Mouse (Mus musculus) ES-E14 (cell line): ENCODE data around the gene Lingo3. TPM values are rescaled to one million over a fixed set of nuclear protein-coding genes. Genes with fewer than 3 reads are reported as not detected.
A peak's percentile ranks its signal among the peaks of the same experiment; 100 is the strongest.
"Not testable (repeated sequence)": the region's sequence is repeated elsewhere in the genome, so short reads cannot be mapped to it uniquely, and the experiment has no call there.

Experiments
- DNase-seq: peaks from one replicate; pipeline ENCODE4 v3.0.0-alpha.2; 2013; ENCODE audit warnings: low read depth, low spot score
- H3K27ac ChIP-seq: 2 replicates; pipeline ENCODE4 v1.5.1; 2012; ENCODE audit warnings: low read depth, mild to moderate bottlenecking, low read length, moderate library complexity, mixed read lengths; ENCODE audit not compliant: poor library complexity, insufficient read depth, severe bottlenecking
- H3K36me3 ChIP-seq: 2 replicates; pipeline ENCODE4 v1.6.1; 2012; ENCODE audit warnings: mild to moderate bottlenecking, low read length, moderate library complexity, mixed read lengths; ENCODE audit not compliant: control insufficient read depth, poor library complexity, insufficient read depth, severe bottlenecking
- H3K4me1 ChIP-seq, 2 experiments: fragments of 150-350 bp in 1 of 2; sonication (generic) in 1 of 2; 2 replicates each; pipeline ENCODE4 v1.6.1; 2012; ENCODE audit warnings: low read length in 2 of 2, mild to moderate bottlenecking in 1 of 2, mixed read lengths in 1 of 2; ENCODE audit not compliant: control insufficient read depth in 2 of 2, insufficient read depth in 2 of 2, poor library complexity in 1 of 2
- H3K4me3 ChIP-seq, 2 experiments: fragments of 150-350 bp in 1 of 2; sonication (generic) in 1 of 2; 2 replicates each; pipeline ENCODE4 v1.5.1; 2012; ENCODE audit warnings: low read length in 2 of 2, low read depth in 1 of 2, mild to moderate bottlenecking in 1 of 2, mixed read lengths in 1 of 2; ENCODE audit not compliant: insufficient read depth in 1 of 2, poor library complexity in 1 of 2, severe bottlenecking in 1 of 2
- H3K9ac ChIP-seq: 2 replicates; pipeline ENCODE4 v1.6.1; 2012; ENCODE audit warnings: low read depth, mild to moderate bottlenecking, low read length, mixed read lengths; ENCODE audit not compliant: poor library complexity, insufficient read depth, severe bottlenecking
- H3K9me3 ChIP-seq: fragments of 150-350 bp; sonication (generic); 2 replicates; pipeline ENCODE4 v1.6.1; 2012; ENCODE audit warnings: low read depth, mild to moderate bottlenecking, low read length; ENCODE audit not compliant: control insufficient read depth, insufficient read depth
- CHD2 ChIP-seq: IDR thresholded peaks from 2 replicates; pipeline ENCODE4 v1.6.1; 2014; ENCODE audit warnings: mild to moderate bottlenecking, low read depth, low read length, inconsistent platforms
- HCFC1 ChIP-seq: IDR thresholded peaks from 2 replicates; pipeline ENCODE4 v1.6.1; 2012; ENCODE audit warnings: low read length, inconsistent platforms, borderline replicate concordance; ENCODE audit not compliant: insufficient read depth
- MAFK ChIP-seq: IDR thresholded peaks from 2 replicates; pipeline ENCODE4 v1.6.1; 2014; ENCODE audit warnings: mild to moderate bottlenecking, low read depth, low read length, inconsistent platforms; ENCODE audit not compliant: insufficient read depth
- ZC3H11A ChIP-seq: IDR thresholded peaks from 2 replicates; pipeline ENCODE4 v1.6.1; 2012; ENCODE audit warnings: low read depth, mild to moderate bottlenecking, inconsistent platforms, low read length, borderline replicate concordance
- ZNF384 ChIP-seq: IDR thresholded peaks from 2 replicates; pipeline ENCODE4 v1.6.1; 2012; ENCODE audit warnings: low read depth, low read length, inconsistent platforms
- in situ Hi-C, 2 experiments: fragments of 600-800 bp; cut with MboI; formaldehyde crosslinking; loops; one replicate each; pipeline ENCODE4 v1.15.1; 2025; ENCODE audit warnings: low sequenced_read_pairs in 2 of 2, inconsistent platforms in 1 of 2; ENCODE audit not compliant: unreplicated experiment in 2 of 2
- total RNA-seq: library from RNA; depleted of rRNA; stranded (reverse); fragments of 300-350 nt; gene quantifications from 2 replicates; pipeline ENCODE4 v1.2.3, GENCODE M21; 2012

Gene Lingo3
- total RNA-seq, 1 experiment = 2.4 TPM

DNA sequence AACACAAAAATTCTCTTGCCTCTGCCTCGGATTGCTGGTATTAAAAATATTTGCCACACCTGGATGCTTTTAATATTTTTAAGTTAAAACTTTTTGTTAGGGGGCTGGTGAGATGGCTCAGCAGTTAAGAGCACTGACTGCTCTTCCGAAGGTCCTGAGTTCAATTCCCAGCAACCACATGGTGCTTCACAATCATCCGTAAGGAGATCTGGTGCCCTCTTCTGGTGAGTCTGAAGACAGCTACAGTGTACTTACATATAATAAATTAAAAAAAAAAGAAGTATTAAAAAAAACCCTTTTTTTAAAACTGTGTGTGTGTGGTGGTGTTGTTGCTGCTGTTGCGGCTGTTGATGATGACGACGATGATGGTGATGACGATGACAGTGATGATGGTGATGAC, 25.9 kb downstream of the Lingo3 start:
- H3K27ac ChIP-seq, DNase-seq, H3K9me3 ChIP-seq, H3K36me3 ChIP-seq, H3K9ac ChIP-seq, H3K4me3 ChIP-seq, in situ Hi-C loops, H3K4me1 ChIP-seq: not testable (repeated sequence)
- TF ChIP-seq ZNF384 = peak; percentile 57; the same call in 1 of the 2 replicates

- no peak for DNase-seq
- TF ChIP-seq ZNF384 (no peak), HCFC1 (no peak), CHD2 (no peak), ZC3H11A (no peak), MAFK (no peak)
- H3K9ac ChIP-seq = no peak overlapping the region
- H3K4me3 ChIP-seq = no peak overlapping the region
- H3K36me3 ChIP-seq = no peaks in the 10 kb centered on the region
- in situ Hi-C loops = no loop called here
- H3K27ac ChIP-seq = no peak overlapping the region
- H3K4me1 ChIP-seq = peaks cover 0 to 3% of the 10 kb centered on the region in 2 experiments; a peak in 1 of 4 replicates
- no peaks in the 10 kb centered on the region for H3K9me3 ChIP-seq
Observed at GRCm38 (mm10) chr10:80817164-80817563, 26.7 kb downstream of the Lingo3 start.

DNA sequence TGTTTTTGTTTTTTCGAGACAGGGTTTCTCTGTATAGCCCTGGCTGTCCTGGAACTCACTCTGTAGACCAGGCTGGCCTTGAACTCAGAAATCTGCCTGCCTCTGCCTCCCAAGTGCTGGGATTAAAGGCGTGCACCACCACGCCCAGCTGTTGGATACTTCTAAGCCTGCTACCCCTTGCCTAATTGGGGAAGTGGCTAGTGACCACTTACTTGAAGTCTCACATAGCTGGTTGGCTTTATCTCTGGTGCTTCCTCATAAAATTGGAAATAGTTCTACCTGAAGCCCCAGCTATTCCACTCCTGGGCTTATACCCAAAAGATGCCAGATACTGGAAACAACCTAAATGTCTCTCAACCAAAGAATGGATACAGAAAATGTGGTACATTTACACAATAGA, 27.5 kb downstream of the Lingo3 start:
- not testable (repeated sequence) for H3K27ac ChIP-seq, H3K4me3 ChIP-seq

GRCm38 (mm10) chr10:80814800-80815199, 29.0 kb downstream of the Lingo3 start:
- no peak overlapping the region for H3K27ac ChIP-seq
- H3K4me3 ChIP-seq = no peak overlapping the region
- peaks cover 0 to 6% of the 10 kb centered on the region in 2 experiments; a peak in 2 of 4 replicates for H3K4me1 ChIP-seq
- TF ChIP-seq MAFK (no peak), CHD2 (no peak), ZC3H11A (no peak), ZNF384 (no peak), HCFC1 (no peak)
- H3K9me3 ChIP-seq = no peaks in the 10 kb centered on the region
- in situ Hi-C loops = no loop called here
- no peak overlapping the region for H3K9ac ChIP-seq
- H3K36me3 ChIP-seq = no peaks in the 10 kb centered on the region
- DNase-seq = no peak

More for the DNA sequence above, 27.5 kb downstream of the Lingo3 start:
- in situ Hi-C loops, DNase-seq, H3K4me1 ChIP-seq, H3K9ac ChIP-seq, H3K9me3 ChIP-seq, H3K36me3 ChIP-seq: not testable (repeated sequence)

- Histone ChIP-seq H3K9ac (no peak within 1 kb of the TSS), H3K4me3 (no peak within 1 kb of the TSS), H3K9me3 (no peaks in the 10 kb centered on the region), H3K27ac (no peak within 1 kb of the TSS), H3K4me1 (peaks cover 8 to 13% of the 10 kb centered on the region in 2 experiments; a peak in 3 of 4 replicates), H3K36me3 (no peaks in the 10 kb centered on the region)
- no peak for TF ChIP-seq CHD2
- no peak for TF ChIP-seq ZC3H11A
- TF ChIP-seq ZNF384 = no peak
- DNase-seq = no peak
- in situ Hi-C loops = no loop called here
Observed at GRCm38 (mm10) chr10:80813366-80813765, 30.5 kb downstream of the Lingo3 start, which contains the start of gene Jsrp1. Gene Jsrp1 (minus strand): TSS chr10:80813498.
